Mouse (Mus musculus): ENCODE measurements at regions not wholly inside any gene's neighbourhood (a gene's known extent, or its start where the extent isn't known, plus 50 kb on each side); places are given as distances from the start of the nearest gene placed in this dataset.

- DNase-seq, result no peak
Measured at GRCm38 (mm10) chr12:67929842-67930241, 707.5 kb upstream of the Mdga2 start.

- DNase-seq, result no peak
Measured at GRCm38 (mm10) chr12:67914603-67915002, 692.3 kb upstream of the Mdga2 start.

- DNase-seq, result no peak
Measured at GRCm38 (mm10) chr12:67887296-67887695, 664.9 kb upstream of the Mdga2 start.

GRCm38 (mm10) chr12:67862615-67863014, 640.3 kb upstream of the Mdga2 start:
- DNase-seq, result no peak

- DNase-seq, result no peak
Measured at GRCm38 (mm10) chr12:67860713-67861112, 638.4 kb upstream of the Mdga2 start.

- no peak for DNase-seq
Measured at GRCm38 (mm10) chr12:67852625-67853024, 630.3 kb upstream of the Mdga2 start.

GRCm38 (mm10) chr12:67847517-67847916, 625.2 kb upstream of the Mdga2 start:
- DNase-seq, result no peak

- DNase-seq, result peak; percentile 9
Measured at GRCm38 (mm10) chr12:67804297-67804696, 581.9 kb upstream of the Mdga2 start.

- DNase-seq, result no peak
Measured at GRCm38 (mm10) chr12:67799776-67800175, 577.4 kb upstream of the Mdga2 start.
